Mouse (Mus musculus): ENCODE results near the gene Wfdc12.

DNA sequence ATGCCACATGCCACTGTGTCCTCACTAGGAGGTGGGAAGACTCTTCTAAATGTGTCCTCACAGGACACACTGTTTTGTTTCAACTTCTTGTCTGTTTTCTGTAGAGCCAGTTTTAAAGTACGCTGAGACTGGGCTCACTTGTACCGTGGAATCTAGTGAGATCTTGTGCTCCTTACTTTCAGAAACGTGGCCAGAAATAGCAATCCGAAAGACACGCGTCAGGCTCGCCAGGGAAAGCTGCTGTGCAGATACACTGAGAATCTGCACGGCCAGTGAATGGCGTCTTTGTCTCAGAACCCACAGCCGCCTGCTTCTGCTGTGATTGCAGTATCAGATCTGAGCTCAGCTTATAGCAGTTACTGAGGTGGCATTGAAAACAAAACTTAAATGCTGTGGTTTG lies 48.4 kb downstream of the Wfdc12 start:
- TF ChIP-seq POLR2A (IDR thresholded peaks at IDR 0.05; ENCODE audit: borderline replicate concordance, control insufficient read depth, low read depth, low read length): no peak
- TF ChIP-seq CTCF (IDR thresholded peaks at IDR 0.05; ENCODE audit: control insufficient read depth, insufficient read depth, low read length): no peak
